ENCODE assay signal across 7 mouse cellular contexts in genomic region chr10:115585491-115586245, GRCm38 (mm10). TPM values are rescaled to one million over a fixed set of nuclear protein-coding genes. Genes with fewer than 3 reads are reported as not detected.
DNase-seq lines count a peak whose midpoint lies in the region; ATAC-seq and TF ChIP-seq lines count a peak whose summit lies in the region.

No protein-coding gene starts in this region.

- H3K36me3 ChIP-seq in liver, adult 2 months (ENCODE audit: control insufficient read depth, insufficient read depth, low read length): no peaks in the 10 kb centered on the region
- H3K36me3 ChIP-seq in forebrain, embryonic 13.5 days (ENCODE audit: poor library complexity, severe bottlenecking): no peaks in the 10 kb centered on the region
- no peaks in the 10 kb centered on the region for H3K36me3 ChIP-seq in liver, embryonic 11.5 days (ENCODE audit: control insufficient read depth, insufficient read depth, low read length)
- no peaks in the 10 kb centered on the region for H3K36me3 ChIP-seq in stomach, embryonic 15.5 days

- 1% methylated on average over 21 of the region's 21 CpGs for WGBS in liver, adult 2 months
- 2% methylated on average over 21 of the region's 21 CpGs for WGBS in forebrain, embryonic 13.5 days
- WGBS in liver, embryonic 11.5 days: 1% methylated on average over 21 of the region's 21 CpGs
- 1% methylated on average over 21 of the region's 21 CpGs for WGBS in stomach, embryonic 15.5 days

- H3K27ac ChIP-seq in liver, adult 2 months (replicated peaks; ENCODE audit: insufficient read depth, low read depth, low read length): peak overlapping the region; percentile 92
- no peak overlapping the region for H3K27ac ChIP-seq in forebrain, embryonic 13.5 days
- no peak overlapping the region for H3K27ac ChIP-seq in liver, embryonic 11.5 days (ENCODE audit: low read depth, low read length)
- H3K27ac ChIP-seq in stomach, embryonic 15.5 days: no peak overlapping the region

- intact Hi-C loops in left cerebral cortex, postnatal 36 days (cut with DNase I): loop anchor here (10.0 kb wide), 1 partner anchor 111 kb away; no protein-coding TSS in a partner anchor

- no peaks in the 10 kb centered on the region; the same call in 1 of the 2 replicates for H3K27me3 ChIP-seq in liver, adult 2 months (ENCODE audit: control insufficient read depth, insufficient read depth, low read length)
- peaks cover 93% of the 10 kb centered on the region for H3K27me3 ChIP-seq in forebrain, embryonic 13.5 days
- peaks cover 63% of the 10 kb centered on the region for H3K27me3 ChIP-seq in liver, embryonic 11.5 days (replicated peaks; ENCODE audit: control insufficient read depth, insufficient read depth, low read length)
- H3K27me3 ChIP-seq in stomach, embryonic 15.5 days (replicated peaks): peaks cover 33% of the 10 kb centered on the region

- peak; percentile 70 for DNase-seq in liver, adult 2 months (ENCODE audit: extremely low read depth, low read depth, low spot score)
- no peak for DNase-seq in liver
- DNase-seq in liver, embryonic 11.5 days (ENCODE audit: low spot score): peak; percentile 27
- no peak for DNase-seq in left cerebral cortex, postnatal 36 days (ENCODE audit: low spot score in 2 of 2)
- DNase-seq in layer of hippocampus, adult 18-20 months (ENCODE audit: low spot score in 2 of 2): no peak

- H3K79me2 ChIP-seq in liver, adult 2 months (ENCODE audit: control insufficient read depth, insufficient read depth, low read length): no peaks in the 10 kb centered on the region; the same call in 1 of the 2 replicates

- peak overlapping the region; percentile 96 for H3K4me2 ChIP-seq in forebrain, embryonic 13.5 days
- H3K4me2 ChIP-seq in liver, embryonic 11.5 days: peak overlapping the region; percentile 70
- peak overlapping the region; percentile 79 for H3K4me2 ChIP-seq in stomach, embryonic 15.5 days

- no peak for ATAC-seq in forebrain, embryonic 13.5 days
- ATAC-seq in liver, embryonic 11.5 days (replicated peaks; ENCODE audit: low FRiP score): no peak
- no peak for ATAC-seq in stomach, embryonic 15.5 days (ENCODE audit: insufficient read depth, low FRiP score, low read depth)

- TF ChIP-seq CTCF in liver, adult 2 months (IDR thresholded peaks at IDR 0.05; ENCODE audit: low read depth, low read length): no peak

- peak overlapping the region; percentile 31 for H3K4me3 ChIP-seq in liver, adult 2 months (ENCODE audit: insufficient read depth, low read depth, low read length)
- H3K4me3 ChIP-seq in forebrain, embryonic 13.5 days: peak overlapping the region; percentile 58
- peak overlapping the region; percentile 51 for H3K4me3 ChIP-seq in liver, embryonic 11.5 days (ENCODE audit: low read depth, low read length)
- peak overlapping the region; percentile 44 for H3K4me3 ChIP-seq in stomach, embryonic 15.5 days (replicated peaks)

- H3K4me1 ChIP-seq in liver, adult 2 months (ENCODE audit: control insufficient read depth, insufficient read depth, low read length): peaks cover 11% of the 10 kb centered on the region
- peaks cover 31% of the 10 kb centered on the region for H3K4me1 ChIP-seq in forebrain, embryonic 13.5 days
- peaks cover 10% of the 10 kb centered on the region for H3K4me1 ChIP-seq in liver, embryonic 11.5 days (replicated peaks; ENCODE audit: control insufficient read depth, insufficient read depth, low read length)
- H3K4me1 ChIP-seq in stomach, embryonic 15.5 days: peaks cover 22% of the 10 kb centered on the region

- peak overlapping the region; percentile 29; the same call in 1 of the 2 replicates for H3K9ac ChIP-seq in liver, adult 2 months (ENCODE audit: low read depth, low read length)
- no peak overlapping the region for H3K9ac ChIP-seq in forebrain, embryonic 13.5 days
- no peak overlapping the region for H3K9ac ChIP-seq in liver, embryonic 11.5 days (ENCODE audit: low read depth, low read length)
- no peak overlapping the region for H3K9ac ChIP-seq in stomach, embryonic 15.5 days

- no peak for TF ChIP-seq POLR2A in liver, adult 2 months (IDR thresholded peaks at IDR 0.05; ENCODE audit: extremely low read depth, insufficient read depth, low read length)

- no peaks in the 10 kb centered on the region for H3K9me3 ChIP-seq in forebrain, embryonic 13.5 days (replicated peaks)
- H3K9me3 ChIP-seq in liver, embryonic 11.5 days (ENCODE audit: control insufficient read depth, low read length): no peaks in the 10 kb centered on the region
- H3K9me3 ChIP-seq in stomach, embryonic 15.5 days: no peaks in the 10 kb centered on the region

RNA-seq across cellular contexts. Expression of gene Lgr5, which starts 1.9 kb away (rescaled TPM):
- total RNA-seq in liver, adult 2 months (2014; rRNA removed): 3.2 and 3.6 TPM in 2 replicates
- 3.4 and 5.2 TPM in 2 replicates for polyA plus RNA-seq in liver, adult 2 months (2012; rRNA removed)
- 0.14 and 0.26 TPM in 2 replicates for polyA plus RNA-seq in forebrain, embryonic 13.5 days (2015; fragmentation: Nextera tagmentation; extraction: Ambion mirVana)
- 4.8 and 5.4 TPM in 2 replicates for polyA plus RNA-seq in liver, embryonic 11.5 days (2014; fragmentation: Nextera tagmentation; extraction: Ambion mirVana)
- 3.1 and 4.4 TPM in 2 replicates for polyA plus RNA-seq in stomach, embryonic 15.5 days (2015; fragmentation: Nextera tagmentation; extraction: Ambion mirVana)
- total RNA-seq in left cerebral cortex, postnatal 36 days (2021): 1 to 10 TPM; 3.6 to 6.6 TPM
- total RNA-seq in layer of hippocampus, adult 18-20 months (2021): 1 to 10 TPM; 1.9 to 2.5 TPM

RNA-seq across cellular contexts. Expression of gene A930009A15Rik, which starts 15.9 kb away (rescaled TPM):
- not detected in 2 replicates for total RNA-seq in liver, adult 2 months (2014; rRNA removed)
- polyA plus RNA-seq in liver, adult 2 months (2012; rRNA removed): not detected in 2 replicates
- polyA plus RNA-seq in forebrain, embryonic 13.5 days (2015; fragmentation: Nextera tagmentation; extraction: Ambion mirVana): 0.17 TPM in 1 of 2 replicates, not detected in the other
- polyA plus RNA-seq in liver, embryonic 11.5 days (2014; fragmentation: Nextera tagmentation; extraction: Ambion mirVana): not detected in 2 replicates
- not detected in 2 replicates for polyA plus RNA-seq in stomach, embryonic 15.5 days (2015; fragmentation: Nextera tagmentation; extraction: Ambion mirVana)
- under 1 TPM; 0.32 to 0.41 TPM for total RNA-seq in left cerebral cortex, postnatal 36 days (2021)
- total RNA-seq in layer of hippocampus, adult 18-20 months (2021): under 1 TPM; 0.32 to 0.56 TPM

Comparison
In these comparisons a context has a peak if more than half of its experiments do, and no peak if none do; other contexts are left out.
1. DNase-seq: peak in liver, adult 2 months (single experiment) and liver, embryonic 11.5 days (single experiment); none in liver (single experiment), left cerebral cortex, postnatal 36 days (0 of 2) and layer of hippocampus, adult 18-20 months (0 of 2).
2. Peak in every context shown above with its lines, with median percentiles within 50 percentile points of each other: H3K4me3 ChIP-seq and H3K4me2 ChIP-seq.